ENCODE assay signal across 15 mouse cellular contexts in the genomic region with DNA sequence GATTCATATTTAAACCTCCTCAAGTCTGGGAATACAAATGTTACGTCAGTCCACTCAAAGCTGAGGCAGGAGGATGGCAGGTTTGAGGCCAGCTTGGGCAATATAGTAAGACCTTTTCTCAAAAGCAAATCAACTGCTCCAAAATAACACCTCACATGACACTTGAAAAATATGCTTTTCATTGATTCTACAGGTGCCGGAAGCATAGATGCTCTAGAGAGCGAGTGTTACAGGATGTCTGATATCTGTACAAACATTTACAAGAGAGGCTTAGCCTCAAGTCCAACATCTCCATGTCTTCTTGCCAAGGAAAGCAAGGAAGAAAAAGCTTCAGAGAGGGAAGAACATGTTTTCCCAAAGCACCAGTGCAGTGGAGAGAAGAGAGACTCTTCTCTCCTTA.
"Had no signal": no experiment of that assay in that cellular context is flagged by ENCODE, and none has a peak within 500 bp of the region (broad histone marks: within the 10 kb centered on the region; RNA-seq: fewer than 3 reads in every experiment).

No protein-coding gene starts in this region.

- H3K9me3 ChIP-seq: kidney, embryonic 15.5 days; limb, embryonic 15.5 days; liver, embryonic 15.5 days; lung, embryonic 15.5 days; midbrain, embryonic 10.5 days; neural tube, embryonic 12.5 days had no signal

- H3K4me3 ChIP-seq: kidney, embryonic 15.5 days; limb, embryonic 15.5 days; liver, embryonic 15.5 days; lung, embryonic 15.5 days; midbrain, embryonic 10.5 days; myocyte; neural tube, embryonic 12.5 days had no signal

- H3K27ac ChIP-seq: kidney, embryonic 15.5 days; limb, embryonic 15.5 days; liver, embryonic 15.5 days; lung, embryonic 15.5 days; midbrain, embryonic 10.5 days; neural tube, embryonic 12.5 days had no signal

- H3K36me3 ChIP-seq: kidney, embryonic 15.5 days; limb, embryonic 15.5 days; liver, embryonic 15.5 days; lung, embryonic 15.5 days; neural tube, embryonic 12.5 days had no signal

- DNase-seq: kidney, adult 18-20 months; kidney, postnatal 14 days; lung, postnatal 14 days; midbrain, embryonic 14.5 days; retina, postnatal 1 day; right cerebral cortex, postnatal 4 days; spleen, adult 18-20 months; thymus, postnatal 4 days had no signal

- H3K4me2 ChIP-seq: kidney, embryonic 15.5 days; limb, embryonic 15.5 days; liver, embryonic 15.5 days; lung, embryonic 15.5 days; neural tube, embryonic 12.5 days had no signal

- H3K27me3 ChIP-seq: kidney, embryonic 15.5 days; limb, embryonic 15.5 days; liver, embryonic 15.5 days; lung, embryonic 15.5 days; neural tube, embryonic 12.5 days had no signal

- H3K9ac ChIP-seq: kidney, embryonic 15.5 days; limb, embryonic 15.5 days; liver, embryonic 15.5 days; lung, embryonic 15.5 days; neural tube, embryonic 12.5 days had no signal
